Mouse (Mus musculus): ENCODE measurements around the gene Aldh3b2.

GRCm38 (mm10) chr19:3975866-3976265 lies 3.7 kb downstream of the Aldh3b2 start:
- no peak for TF ChIP-seq CTCF (IDR thresholded peaks at IDR 0.05; ENCODE audit: borderline replicate concordance, insufficient read depth, low read depth, low read length)
- TF ChIP-seq POLR2A (IDR thresholded peaks at IDR 0.05; ENCODE audit: borderline replicate concordance, insufficient read depth, low read length) = no peak

All from cerebellum, adult 2 months (tissue).